Mouse (Mus musculus) kidney, adult 9 months (tissue): ENCODE results near the gene Olfr920.

ENCODE experiments used
- DNase-seq: peaks from one replicate; pipeline ENCODE4 v3.0.0; 2022

Olfr920 gene

GRCm38 (mm10) chr9:38751999-38752398 is at the start of gene Olfr920:
Olfr920 (plus strand) TSS chr9:38752299.
- DNase-seq, result no peak

GRCm38 (mm10) chr9:38718102-38718501 is 34.0 kb upstream of the Olfr920 start, which contains the start of gene Vwa5a:
Vwa5a (plus strand) TSS chr9:38718268.
- peak; percentile 75 for DNase-seq

- DNase-seq, result peak; percentile 20
Measured at GRCm38 (mm10) chr9:38718927-38719441, 33.1 kb upstream of the Olfr920 start.

- DNase-seq, result no peak
Measured at GRCm38 (mm10) chr9:38724044-38724443, 28.1 kb upstream of the Olfr920 start.

GRCm38 (mm10) chr9:38728218-38728617 is 23.9 kb upstream of the Olfr920 start:
- no peak for DNase-seq

GRCm38 (mm10) chr9:38741408-38741807 is 10.7 kb upstream of the Olfr920 start:
- no peak for DNase-seq

GRCm38 (mm10) chr9:38744619-38745315 is 7.3 kb upstream of the Olfr920 start:
- no peak for DNase-seq

GRCm38 (mm10) chr9:38772768-38773167 is 20.7 kb downstream of the Olfr920 start, which contains the start of gene Olfr921:
Olfr921 (plus strand) TSS chr9:38773068.
- DNase-seq, result no peak

GRCm38 (mm10) chr9:38792689-38793088 is 40.6 kb downstream of the Olfr920 start:
- DNase-seq, result no peak

- no peak for DNase-seq
Measured at GRCm38 (mm10) chr9:38805696-38806095, 53.6 kb downstream of the Olfr920 start.
